Mouse (Mus musculus) thymus, postnatal 25 days (tissue): ENCODE measurements around the gene Rpl13.
"Not testable (repeated sequence)": the region's sequence is repeated elsewhere in the genome, so short reads cannot be mapped to it uniquely, and the experiment has no call there.

Experiments used
- DNase-seq: peaks from one replicate; pipeline ENCODE4 v3.0.0; 2022

Rpl13 gene

GRCm38 (mm10) chr8:123101735-123102685 lies at the start of gene Rpl13:
Gene Rpl13 (plus strand): TSS chr8:123102350.
- DNase-seq, result peak; percentile 96

GRCm38 (mm10) chr8:123062721-123063120 lies 39.4 kb upstream of the Rpl13 start, which contains the start of gene Spg7:
Gene Spg7 (plus strand): TSS chr8:123062942.
- no peak for DNase-seq

- DNase-seq, result no peak
These were observed 38.1 kb upstream of the Rpl13 start for GRCm38 (mm10) chr8:123064072-123064471.

GRCm38 (mm10) chr8:123064809-123065213 lies 37.3 kb upstream of the Rpl13 start:
- DNase-seq, result no peak

GRCm38 (mm10) chr8:123065214-123066100 lies 36.7 kb upstream of the Rpl13 start:
- DNase-seq, result peak; percentile 95

DNA sequence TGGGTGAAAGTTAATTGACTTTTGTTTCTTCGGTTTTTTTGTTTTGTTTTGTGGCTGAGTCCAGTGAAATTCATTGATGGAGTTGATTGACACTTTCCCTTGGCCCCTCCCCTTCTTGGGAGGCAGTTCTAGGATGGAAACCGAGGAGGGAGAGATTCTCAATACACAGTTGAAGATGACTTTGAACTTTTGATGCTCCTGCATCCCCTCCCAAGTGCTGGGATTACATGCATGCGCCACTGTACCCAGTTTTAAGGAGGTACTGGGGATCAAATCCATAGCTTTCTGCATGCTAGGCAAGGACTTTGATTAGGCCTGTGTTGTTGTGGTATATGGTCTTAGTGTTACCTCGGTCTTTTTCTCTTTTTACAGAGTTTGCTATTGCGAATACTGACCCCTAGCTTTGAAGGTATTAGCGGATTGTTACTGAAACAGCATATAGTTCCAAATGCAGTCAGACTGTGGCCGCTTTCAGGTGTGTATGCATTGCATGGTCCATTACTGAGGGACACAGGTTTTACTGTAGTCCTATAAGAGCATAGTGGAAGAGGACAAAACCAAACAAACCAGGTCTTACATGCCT lies 36.0 kb upstream of the Rpl13 start:
- DNase-seq, result no peak

GRCm38 (mm10) chr8:123071176-123071575 lies 31.0 kb upstream of the Rpl13 start:
- DNase-seq, result no peak

DNA sequence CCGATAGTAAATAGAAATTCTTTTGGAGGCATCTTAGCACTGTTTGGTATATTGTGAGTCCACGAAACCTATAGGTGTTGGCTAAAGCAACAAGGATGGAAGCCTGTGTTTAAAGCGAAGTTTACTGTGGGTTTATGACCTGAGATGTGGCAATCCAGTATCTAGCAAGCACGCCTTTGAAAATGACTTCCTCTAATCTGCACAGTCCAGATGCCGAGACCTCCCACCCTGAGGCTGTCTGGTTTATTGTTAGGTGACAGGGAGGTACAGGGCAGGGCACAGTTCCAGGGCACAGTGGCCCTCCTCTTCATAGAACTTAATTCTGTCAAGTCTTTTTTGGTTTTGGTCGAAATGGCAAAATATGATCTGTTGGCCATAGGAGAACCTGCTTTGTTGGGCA lies 24.9 kb upstream of the Rpl13 start:
- no peak for DNase-seq

DNA sequence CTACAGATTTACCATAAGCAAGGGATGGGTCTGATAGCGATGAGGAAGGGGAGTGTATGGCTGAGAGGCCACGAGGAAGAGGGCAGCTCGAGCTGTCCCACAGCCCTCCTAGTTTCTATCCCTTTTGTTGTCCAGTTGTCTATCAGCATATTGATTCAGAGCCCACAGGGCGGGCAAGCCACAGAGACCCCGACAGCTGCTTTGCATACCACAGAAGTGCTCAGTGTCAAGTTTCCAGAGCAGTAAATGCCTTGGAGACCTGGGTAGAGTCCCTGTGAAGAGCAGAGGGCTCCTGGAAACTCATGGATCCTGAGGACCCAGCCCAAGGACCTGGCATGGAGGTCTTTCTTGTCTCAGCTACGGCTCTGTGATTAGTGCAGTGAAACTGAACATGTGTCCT lies 19.2 kb upstream of the Rpl13 start:
- no peak for DNase-seq

DNA sequence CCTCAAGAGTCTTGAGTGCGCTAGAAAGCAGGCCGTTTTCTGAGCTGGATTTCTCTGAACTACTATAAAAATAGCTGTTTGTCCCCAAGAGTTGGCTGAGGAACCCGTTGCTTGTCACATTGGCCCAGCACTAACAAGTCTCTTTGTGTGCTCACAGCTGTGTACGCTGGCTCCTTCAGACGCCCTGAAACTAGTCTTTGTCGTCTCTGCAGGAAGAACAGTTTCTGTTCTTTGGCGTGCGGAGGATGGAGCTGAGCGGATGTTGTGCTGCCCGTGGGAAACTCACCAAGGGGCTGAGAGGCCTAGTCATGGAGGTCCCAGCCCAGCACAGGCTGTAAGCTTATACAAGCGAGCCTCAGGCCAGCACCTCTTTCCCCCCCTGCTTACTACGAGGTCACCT lies 18.5 kb upstream of the Rpl13 start:
- no peak for DNase-seq

GRCm38 (mm10) chr8:123087289-123087688 lies 14.9 kb upstream of the Rpl13 start:
- DNase-seq, result no peak

- DNase-seq, result no peak
These were observed 4.9 kb upstream of the Rpl13 start for GRCm38 (mm10) chr8:123097216-123097615.

GRCm38 (mm10) chr8:123097786-123098584 lies 4.2 kb upstream of the Rpl13 start:
- DNase-seq, result peak; percentile 55

- DNase-seq, result no peak
These were observed 1.9 kb upstream of the Rpl13 start for GRCm38 (mm10) chr8:123100288-123100687.

DNA sequence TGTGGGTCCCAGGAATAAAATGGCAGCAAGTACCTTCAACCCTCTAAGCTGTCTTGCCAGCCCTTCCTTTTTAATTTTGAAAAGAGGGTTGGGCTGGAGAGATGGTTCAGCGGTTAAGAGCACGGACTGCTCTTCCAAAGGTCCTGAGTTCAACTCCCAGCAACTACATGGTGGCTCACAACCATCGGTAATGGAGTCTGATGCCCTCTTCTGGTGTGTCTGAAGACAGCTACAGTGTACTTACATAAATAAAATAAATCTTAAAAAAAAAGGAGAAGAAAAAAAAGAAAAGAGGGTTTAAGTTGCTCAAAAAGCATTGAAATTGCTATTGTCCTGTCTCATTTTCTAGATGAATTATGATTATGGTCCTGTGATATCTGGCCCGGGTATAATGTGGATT lies 906 bp upstream of the Rpl13 start:
- no peak for DNase-seq

- DNase-seq, result not testable (repeated sequence)
These were observed 705 bp downstream of the Rpl13 start for GRCm38 (mm10) chr8:123102855-123103254.

DNA sequence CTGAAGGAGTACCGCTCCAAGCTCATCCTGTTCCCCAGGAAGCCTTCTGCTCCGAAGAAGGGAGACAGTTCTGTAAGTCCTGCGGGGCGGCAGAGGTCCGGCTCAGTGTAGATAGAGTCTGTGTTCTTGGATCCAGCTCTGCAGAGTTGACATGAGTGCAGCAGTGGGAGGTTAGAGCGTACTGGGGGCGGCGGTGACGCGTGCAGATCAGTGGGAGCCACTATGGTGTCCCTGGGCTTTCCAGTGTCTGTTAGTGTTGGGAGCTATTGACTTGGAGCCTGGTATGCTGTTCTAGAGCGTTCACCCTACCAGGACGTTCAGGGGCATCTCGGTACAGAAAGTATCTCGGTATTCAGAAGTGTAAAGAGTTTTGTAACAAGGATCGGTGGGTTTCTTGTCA lies 1.1 kb downstream of the Rpl13 start:
- DNase-seq, result no peak

- DNase-seq, result no peak
These were observed 2.1 kb downstream of the Rpl13 start for GRCm38 (mm10) chr8:123104046-123104767.

- no peak for DNase-seq
These were observed 3.6 kb downstream of the Rpl13 start for GRCm38 (mm10) chr8:123105553-123106326.

GRCm38 (mm10) chr8:123106531-123106930 lies 4.4 kb downstream of the Rpl13 start:
- DNase-seq, result no peak

DNA sequence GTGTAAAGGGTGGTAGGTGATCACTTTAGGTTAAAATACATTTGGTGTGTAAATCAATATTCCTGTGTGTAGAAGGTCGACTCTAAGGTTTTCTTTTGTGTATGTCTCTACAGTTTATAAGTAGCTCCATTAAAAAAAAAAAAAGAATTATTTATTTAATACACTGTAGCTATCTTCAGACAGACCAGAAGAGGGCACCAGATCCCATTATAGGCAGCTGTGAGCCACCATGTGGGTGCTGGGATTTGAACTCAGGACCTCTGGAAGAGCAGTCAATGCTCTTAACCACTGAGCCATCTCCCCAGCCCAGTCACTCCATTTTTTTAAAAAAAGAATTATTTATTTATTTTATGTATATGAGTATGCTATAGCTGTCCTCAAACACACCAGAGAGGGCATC lies 5.9 kb downstream of the Rpl13 start:
- DNase-seq, result no peak
